Mouse (Mus musculus) ZHBTc4 (cell line): ENCODE data around the gene Nsg1.

Source experiments
- DNase-seq: peaks from one replicate; pipeline ENCODE4 v3.0.0-alpha.2; 2011; ENCODE audit warnings: low read depth, low spot score

The Nsg1 gene

GRCm38 (mm10) chr5:38140893-38141292 is 18.8 kb downstream of the Nsg1 start:
- DNase-seq: no peak

DNA sequence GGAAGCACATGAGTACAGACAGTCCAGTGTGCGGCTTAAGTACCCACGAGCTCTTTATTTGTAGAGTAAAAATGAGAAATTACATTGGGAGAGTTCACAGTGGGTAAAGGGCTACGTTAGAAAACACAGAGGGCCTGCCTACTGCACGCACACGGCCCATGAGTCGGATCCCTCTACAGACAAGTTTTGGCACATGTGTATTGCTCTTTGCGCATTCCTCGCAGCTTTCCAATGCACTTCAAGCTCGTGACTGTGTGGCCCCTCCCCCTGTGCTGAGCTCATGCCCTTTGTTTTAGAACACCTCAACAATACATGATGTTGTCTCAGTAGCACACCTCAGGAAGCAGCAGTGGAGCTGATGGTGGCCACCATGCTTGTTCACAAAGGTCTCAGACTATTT is 22.5 kb downstream of the Nsg1 start:
- DNase-seq: no peak

DNA sequence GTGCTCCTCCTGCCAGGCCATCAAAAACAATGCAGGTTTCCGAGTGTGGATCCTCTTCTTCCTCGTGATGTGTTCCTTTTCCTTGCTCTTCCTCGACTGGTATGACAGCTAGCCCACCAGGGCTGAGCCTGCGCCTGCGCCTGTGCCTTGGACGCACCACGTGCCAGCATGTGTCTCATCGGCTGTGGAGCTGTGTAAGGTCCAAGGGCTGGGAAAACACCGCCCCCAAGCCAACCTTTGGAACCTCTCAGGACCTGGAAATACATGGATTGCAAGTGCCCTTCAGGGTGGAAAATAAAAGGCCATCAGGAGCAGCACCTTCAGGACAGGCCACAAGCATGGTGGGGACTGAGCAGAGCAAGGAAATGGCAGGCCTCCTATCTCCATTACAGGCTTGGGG is 23.5 kb downstream of the Nsg1 start:
- no peak for DNase-seq

DNA sequence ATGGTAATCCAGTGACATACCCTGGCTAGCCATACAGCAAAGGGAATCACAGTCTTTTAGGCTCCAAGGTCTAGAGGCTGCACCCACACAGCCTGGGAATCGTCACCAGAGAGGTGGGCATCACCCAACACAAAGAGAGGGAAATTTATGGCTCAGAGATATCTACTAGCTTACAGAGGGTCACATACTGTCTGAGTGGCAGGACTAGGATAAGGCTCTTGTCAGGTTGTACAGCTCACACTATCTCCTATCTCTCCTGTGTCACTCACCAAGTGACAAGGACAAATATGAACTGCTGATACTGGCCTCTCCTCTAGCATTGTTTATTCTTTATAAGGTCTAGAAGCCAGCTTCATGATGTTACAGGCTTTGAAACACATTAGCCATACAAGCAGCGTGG is 30.4 kb downstream of the Nsg1 start:
- DNase-seq: no peak

GRCm38 (mm10) chr5:38126519-38127306 is 33.0 kb downstream of the Nsg1 start:
- DNase-seq: no peak

- DNase-seq: no peak
Measured at GRCm38 (mm10) chr5:38121699-38122098, 38.0 kb downstream of the Nsg1 start.

- DNase-seq: no peak
Measured at GRCm38 (mm10) chr5:38119268-38119667, 40.4 kb downstream of the Nsg1 start.

DNA sequence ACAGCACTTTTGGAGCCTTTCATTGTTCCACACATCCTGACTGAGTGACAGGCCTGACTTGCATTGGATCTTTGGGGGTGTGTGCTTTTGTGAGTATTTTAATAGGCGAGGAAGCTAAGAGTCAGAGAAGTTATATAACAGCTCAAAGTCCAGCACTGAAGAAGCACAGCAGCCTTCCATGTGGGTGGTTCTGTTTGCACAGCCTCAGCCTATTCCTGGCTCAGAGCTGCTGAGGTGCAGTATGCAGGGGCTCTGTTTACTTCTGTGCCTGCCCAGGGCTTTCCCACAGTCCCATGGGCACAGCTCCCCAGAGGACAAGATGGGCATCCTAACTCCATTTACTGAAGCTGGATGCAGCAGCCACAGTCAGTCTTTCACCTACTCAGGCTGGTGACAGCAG is 42.7 kb downstream of the Nsg1 start:
- no peak for DNase-seq

- no peak for DNase-seq
Measured at GRCm38 (mm10) chr5:38114526-38114925, 45.2 kb downstream of the Nsg1 start.

GRCm38 (mm10) chr5:38106807-38107206 is 52.9 kb downstream of the Nsg1 start:
- no peak for DNase-seq

- no peak for DNase-seq
Measured at GRCm38 (mm10) chr5:38106080-38106697, 53.5 kb downstream of the Nsg1 start.

DNA sequence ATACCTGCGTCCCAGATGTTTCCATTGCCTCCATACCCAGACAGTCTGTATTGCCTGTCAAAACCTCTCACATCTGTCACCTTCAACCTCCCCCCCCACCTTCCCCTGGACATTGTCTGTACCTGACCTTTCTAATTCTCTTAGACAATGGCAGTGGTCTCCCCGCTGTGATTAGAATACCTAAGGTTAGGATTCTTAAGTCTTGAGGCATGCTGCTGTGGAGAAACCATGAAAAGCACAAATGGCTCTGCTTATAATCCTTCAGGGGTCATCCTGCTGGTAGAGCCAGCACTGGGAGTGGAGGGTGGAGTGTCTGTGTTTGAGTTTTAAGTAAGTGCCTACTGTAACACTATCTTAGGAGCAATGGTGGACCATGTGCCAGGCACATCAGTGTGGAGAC is 56.8 kb downstream of the Nsg1 start:
- DNase-seq: peak; percentile 58

GRCm38 (mm10) chr5:38099139-38099676 is 60.5 kb downstream of the Nsg1 start:
- no peak for DNase-seq

DNA sequence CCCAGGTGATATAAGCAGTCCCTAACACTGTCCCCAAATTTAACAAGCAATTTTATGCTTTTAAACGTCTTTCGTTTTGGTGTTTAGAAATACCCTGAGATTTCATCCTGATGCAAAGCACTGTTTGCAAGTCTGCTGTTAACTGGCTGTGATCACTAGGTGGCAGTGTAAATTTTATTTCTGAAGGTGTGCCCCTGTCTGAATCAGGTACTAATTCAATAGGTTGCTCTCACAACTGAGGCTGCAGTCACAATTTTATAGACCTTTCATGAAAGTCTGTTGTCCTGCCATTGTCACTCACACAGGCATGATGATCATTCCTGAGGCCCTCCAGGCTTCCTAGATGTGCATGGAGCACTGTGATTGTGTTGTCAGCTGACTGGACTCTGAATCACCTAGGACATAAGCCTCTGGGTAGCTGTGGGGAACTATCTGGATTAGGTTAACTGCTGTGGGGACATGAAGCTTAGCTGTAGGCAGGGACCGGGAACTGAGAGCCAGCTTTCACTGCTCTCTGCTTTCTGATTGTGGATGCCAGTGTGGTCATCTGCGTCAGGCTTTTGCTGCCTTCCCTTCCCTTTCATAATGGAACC is 62.1 kb downstream of the Nsg1 start:
- DNase-seq: peak; percentile 41

- no peak for DNase-seq
Measured at GRCm38 (mm10) chr5:38094331-38094730, 65.4 kb downstream of the Nsg1 start.

DNA sequence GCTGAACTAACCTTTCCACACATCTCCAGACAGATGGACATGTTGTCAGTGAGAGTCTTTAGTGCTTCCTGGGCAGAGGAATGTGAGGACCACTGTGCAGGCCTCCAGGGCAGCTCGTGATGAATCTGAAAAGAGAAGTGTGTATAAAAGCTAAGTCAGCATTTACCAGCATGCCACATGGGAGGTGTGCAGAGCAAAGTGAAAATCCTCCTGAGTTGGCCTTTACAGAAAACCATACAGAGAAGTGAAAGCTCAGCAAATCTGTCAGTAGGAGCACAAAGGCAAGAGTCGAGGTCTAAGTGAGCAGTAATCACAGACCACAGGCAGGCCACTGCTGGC is 67.8 kb downstream of the Nsg1 start:
- no peak for DNase-seq

DNA sequence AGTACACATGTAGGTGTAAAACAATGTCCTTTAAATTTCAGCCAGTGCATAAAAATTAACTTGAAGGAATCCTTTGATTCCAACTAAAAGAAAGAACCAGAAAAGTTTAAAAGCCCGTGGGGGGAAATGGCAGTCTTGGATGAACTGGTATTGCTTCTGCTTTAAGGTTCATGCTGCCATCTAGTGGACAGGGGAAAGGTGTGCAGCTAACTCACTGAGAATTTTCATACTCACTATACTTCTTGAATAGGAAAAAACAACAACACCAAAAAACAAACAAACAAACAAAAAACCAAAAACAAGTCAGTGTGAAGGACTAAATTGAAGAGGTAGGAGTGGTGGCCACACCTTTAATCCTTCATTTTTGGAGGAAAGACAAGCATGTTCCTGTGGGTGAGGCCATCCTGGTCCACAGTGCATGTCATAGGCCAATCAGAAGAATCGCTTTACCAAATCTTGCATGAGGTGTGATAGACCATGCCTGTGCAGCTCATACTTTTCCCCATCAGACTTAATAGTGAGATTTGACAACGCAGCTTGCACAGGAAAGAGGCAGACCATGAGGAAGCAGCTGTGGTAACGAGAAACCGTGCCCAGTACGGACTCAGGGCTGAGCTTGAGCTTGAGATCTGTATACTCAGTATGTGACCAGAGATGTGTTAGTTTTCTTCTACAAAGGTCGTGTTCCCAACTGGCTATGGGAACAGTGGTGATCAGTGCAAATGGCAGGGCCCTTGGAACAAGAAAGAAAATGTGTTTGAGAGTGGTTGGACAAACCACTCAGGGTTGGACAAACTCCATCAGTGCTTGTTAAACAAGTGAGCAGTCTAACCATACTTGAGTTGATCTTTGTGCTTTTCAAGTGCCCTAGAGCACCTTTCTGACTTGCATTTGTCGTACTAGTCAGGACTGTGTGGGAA is 68.4 kb downstream of the Nsg1 start:
- peak; percentile 68 for DNase-seq

DNA sequence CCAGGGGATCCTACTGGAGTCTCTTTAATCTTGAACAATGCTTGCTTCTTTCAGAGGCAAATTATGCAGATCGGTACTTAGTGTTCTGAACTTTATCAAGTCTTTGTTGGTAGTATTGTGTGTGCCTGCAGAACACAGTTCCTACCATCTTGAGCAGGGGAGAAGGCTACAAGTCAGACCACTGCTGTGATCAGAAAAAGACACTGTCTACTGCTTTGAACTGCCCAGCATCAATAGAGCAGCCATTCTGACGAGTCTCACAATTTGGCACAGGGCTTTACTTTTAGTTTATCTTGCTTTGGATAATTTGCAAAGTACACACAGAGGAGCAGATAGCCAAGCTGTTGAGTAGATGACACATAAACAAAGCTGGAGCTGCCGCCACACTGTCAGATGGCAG is 69.1 kb downstream of the Nsg1 start:
- peak; percentile 50 for DNase-seq

- no peak for DNase-seq
Measured at GRCm38 (mm10) chr5:38090111-38090510, 69.6 kb downstream of the Nsg1 start.
